Mouse (Mus musculus): ENCODE measurements around the gene Frmd4b. TPM values are rescaled to one million over a fixed set of nuclear protein-coding genes. Genes with fewer than 3 reads are reported as not detected.
A peak's percentile ranks its signal among the peaks of the same experiment; 100 is the strongest.

Gene Frmd4b
- polyA plus RNA-seq, 1 experiment from 2014 or later, result 32.5 TPM

DNA sequence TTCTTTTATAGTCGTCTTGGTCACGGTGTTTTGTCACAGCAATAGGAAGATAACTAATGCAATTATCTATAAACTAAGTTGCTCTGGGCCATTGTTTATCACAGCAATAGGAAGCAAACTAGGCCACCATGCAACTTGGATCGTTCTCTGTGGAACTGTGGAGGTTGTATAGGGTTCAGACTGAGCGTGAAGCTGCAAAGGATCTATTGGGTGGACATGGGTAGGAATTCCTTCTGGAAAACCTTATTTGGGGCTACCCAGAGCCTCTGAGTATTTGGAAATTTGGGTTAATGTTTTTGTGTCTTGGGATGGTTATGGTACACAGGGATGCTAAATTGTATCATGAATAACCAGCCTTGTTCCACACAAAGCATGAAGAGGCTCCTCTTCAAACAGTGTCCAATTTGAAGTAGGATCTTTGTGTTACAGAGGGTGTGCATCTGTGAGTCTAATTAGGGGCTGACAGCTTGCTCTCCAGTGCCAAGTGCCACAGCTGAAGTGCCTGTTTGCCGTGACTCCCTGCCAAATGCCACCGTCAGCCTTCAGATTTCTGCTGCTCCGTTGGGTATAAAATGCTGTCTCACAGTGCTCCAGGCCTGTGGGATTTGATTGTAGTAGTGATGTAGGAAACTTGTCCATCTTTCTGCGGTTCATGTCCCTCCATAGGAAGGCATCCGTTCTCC is 81.4 kb downstream of the Frmd4b start:
- no peak overlapping the region for H3K4me3 ChIP-seq
- no peak for DNase-seq (ENCODE audit: low spot score)
- H3K36me3 ChIP-seq, result no peaks in the 10 kb centered on the region
- 84% methylated on average over 9 of the region's 9 CpGs for whole genome bisulfite sequencing
- peaks cover 6% of the 10 kb centered on the region; the same call in 1 of the 2 replicates for H3K4me1 ChIP-seq
- H3K9me3 ChIP-seq, result no peaks in the 10 kb centered on the region
- no peak overlapping the region for H3K27ac ChIP-seq
- no peaks in the 10 kb centered on the region for H3K27me3 ChIP-seq (ENCODE audit: insufficient read depth, poor library complexity, severe bottlenecking)

DNA sequence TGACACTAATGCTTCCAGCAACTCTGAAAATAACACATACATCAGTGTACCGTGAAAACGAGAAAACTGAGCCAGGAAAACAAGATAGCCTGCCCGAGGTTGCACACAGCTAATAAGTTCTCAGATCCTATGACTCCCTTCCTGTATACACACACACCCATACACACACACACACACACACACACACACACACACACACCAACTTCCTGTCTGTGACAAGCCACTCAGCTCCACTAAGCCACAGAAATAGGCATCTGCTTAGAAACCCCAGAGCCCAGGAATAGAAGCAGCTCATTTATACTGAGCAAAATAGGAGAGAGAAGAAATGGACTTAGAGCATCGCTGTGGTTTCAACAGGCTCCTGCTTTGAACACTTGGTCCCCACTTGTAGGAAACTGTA is 86.3 kb downstream of the Frmd4b start:
- DNase-seq (ENCODE audit: low spot score), result no peak
- H3K4me3 ChIP-seq, result no peak overlapping the region
- no peak overlapping the region for H3K27ac ChIP-seq
- H3K9me3 ChIP-seq, result no peaks in the 10 kb centered on the region
- no peaks in the 10 kb centered on the region for H3K36me3 ChIP-seq
- H3K4me1 ChIP-seq, result peaks cover 7% of the 10 kb centered on the region; the same call in 1 of the 2 replicates
- no peaks in the 10 kb centered on the region; the same call in 1 of the 2 replicates for H3K27me3 ChIP-seq (ENCODE audit: insufficient read depth, poor library complexity, severe bottlenecking)
- WGBS, result 70% methylated on average over 4 of the region's 4 CpGs

DNA sequence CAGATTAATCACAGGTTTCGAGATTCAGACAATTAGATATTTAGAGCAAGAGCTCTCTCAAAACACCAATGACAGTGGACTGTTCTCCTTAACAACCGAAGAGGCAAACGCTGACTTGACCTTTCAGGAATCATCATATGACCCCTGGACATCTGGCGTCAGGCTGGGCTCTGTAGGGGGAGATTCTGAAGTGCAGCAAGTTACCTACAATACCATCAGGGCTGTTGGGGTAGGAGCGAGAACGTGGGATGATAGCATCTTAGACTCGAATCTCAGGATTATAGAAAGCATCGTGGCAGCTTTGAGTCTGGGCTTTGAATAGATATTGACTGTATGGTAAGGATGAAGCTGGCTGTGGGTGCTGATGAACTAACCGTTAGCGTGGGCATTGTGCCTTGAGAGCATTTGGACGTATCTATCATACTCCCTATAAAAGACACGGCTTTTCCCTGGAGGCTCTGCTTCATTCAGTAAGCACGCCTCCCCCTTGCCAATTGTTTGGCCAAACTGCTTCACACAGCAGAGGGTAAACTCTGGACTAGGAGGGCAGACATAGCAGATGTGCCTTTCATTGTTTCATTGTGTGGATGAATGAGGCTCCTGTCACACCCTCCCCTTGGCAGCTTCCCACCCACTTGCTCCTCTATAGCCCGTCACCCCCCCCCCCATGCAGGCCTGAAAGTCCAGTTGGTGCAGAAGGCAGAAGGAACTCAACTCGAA is 88.2 kb downstream of the Frmd4b start:
- Histone ChIP-seq H3K27me3 (ENCODE audit: insufficient read depth, poor library complexity, severe bottlenecking) (no peaks in the 10 kb centered on the region; the same call in 1 of the 2 replicates), H3K27ac (no peak overlapping the region), H3K9me3 (no peaks in the 10 kb centered on the region), H3K36me3 (no peaks in the 10 kb centered on the region), H3K4me3 (no peak overlapping the region), H3K4me1 (peaks cover 7% of the 10 kb centered on the region; the same call in 1 of the 2 replicates)
- 77% methylated on average over 15 of the region's 15 CpGs for WGBS
- DNase-seq (ENCODE audit: low spot score), result no peak

DNA sequence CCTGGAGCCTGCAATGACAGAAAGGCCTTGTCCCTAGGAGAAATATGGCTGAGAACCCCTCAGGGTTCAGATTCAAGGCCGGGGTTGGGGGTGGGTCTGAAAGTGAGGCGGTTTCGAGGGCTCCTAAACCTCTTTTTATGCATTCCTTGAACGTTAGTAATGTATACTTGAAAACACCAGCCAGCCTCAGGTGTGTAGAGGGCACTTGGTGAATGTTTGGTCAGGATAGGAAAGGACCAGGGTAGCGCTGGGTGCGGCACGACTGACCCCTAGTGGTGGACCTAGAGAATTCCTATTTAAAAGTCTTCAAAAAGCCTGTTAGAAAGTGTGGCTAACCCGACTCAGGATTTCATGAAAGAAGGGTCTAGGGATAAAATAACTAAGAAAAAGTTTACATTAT is 91.2 kb downstream of the Frmd4b start:
- H3K36me3 ChIP-seq, result no peaks in the 10 kb centered on the region
- WGBS, result 18% methylated on average over 8 of the region's 8 CpGs
- no peaks in the 10 kb centered on the region for H3K9me3 ChIP-seq
- H3K27me3 ChIP-seq (ENCODE audit: insufficient read depth, poor library complexity, severe bottlenecking), result no peaks in the 10 kb centered on the region; the same call in 1 of the 2 replicates
- H3K4me1 ChIP-seq, result peaks cover 6% of the 10 kb centered on the region; the same call in 1 of the 2 replicates
- no peak overlapping the region for H3K4me3 ChIP-seq
- no peak overlapping the region for H3K27ac ChIP-seq
- DNase-seq (ENCODE audit: low spot score), result no peak

DNA sequence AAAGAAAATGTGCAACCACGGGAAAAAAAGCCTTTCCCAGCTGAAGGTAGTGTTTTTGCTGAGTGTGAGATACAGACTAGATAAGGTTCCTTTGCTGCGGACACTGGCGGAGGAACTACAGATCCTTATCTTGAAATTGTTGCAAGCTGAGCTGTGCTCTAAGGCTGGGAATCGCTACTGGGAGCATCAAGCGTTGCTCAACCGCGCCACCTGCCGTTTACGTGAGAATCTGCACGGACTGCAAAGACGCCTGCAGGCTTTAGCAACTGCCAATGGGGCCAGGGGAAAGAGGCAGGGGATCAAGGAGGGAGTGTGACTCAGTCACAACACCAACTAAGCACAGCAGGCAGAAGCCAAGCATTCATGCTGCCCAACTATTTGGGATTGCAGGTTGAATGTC is 94.2 kb downstream of the Frmd4b start:
- Histone ChIP-seq H3K4me1 (peaks cover 9% of the 10 kb centered on the region), H3K4me3 (peak overlapping the region; percentile 32; the same call in 1 of the 2 replicates), H3K9me3 (no peaks in the 10 kb centered on the region), H3K27ac (no peak overlapping the region), H3K27me3 (ENCODE audit: insufficient read depth, poor library complexity, severe bottlenecking) (no peaks in the 10 kb centered on the region), H3K36me3 (no peaks in the 10 kb centered on the region)
- WGBS, result under 1% methylated on average over 11 of the region's 11 CpGs
- peak; percentile 88 for DNase-seq (ENCODE audit: low spot score)

DNA sequence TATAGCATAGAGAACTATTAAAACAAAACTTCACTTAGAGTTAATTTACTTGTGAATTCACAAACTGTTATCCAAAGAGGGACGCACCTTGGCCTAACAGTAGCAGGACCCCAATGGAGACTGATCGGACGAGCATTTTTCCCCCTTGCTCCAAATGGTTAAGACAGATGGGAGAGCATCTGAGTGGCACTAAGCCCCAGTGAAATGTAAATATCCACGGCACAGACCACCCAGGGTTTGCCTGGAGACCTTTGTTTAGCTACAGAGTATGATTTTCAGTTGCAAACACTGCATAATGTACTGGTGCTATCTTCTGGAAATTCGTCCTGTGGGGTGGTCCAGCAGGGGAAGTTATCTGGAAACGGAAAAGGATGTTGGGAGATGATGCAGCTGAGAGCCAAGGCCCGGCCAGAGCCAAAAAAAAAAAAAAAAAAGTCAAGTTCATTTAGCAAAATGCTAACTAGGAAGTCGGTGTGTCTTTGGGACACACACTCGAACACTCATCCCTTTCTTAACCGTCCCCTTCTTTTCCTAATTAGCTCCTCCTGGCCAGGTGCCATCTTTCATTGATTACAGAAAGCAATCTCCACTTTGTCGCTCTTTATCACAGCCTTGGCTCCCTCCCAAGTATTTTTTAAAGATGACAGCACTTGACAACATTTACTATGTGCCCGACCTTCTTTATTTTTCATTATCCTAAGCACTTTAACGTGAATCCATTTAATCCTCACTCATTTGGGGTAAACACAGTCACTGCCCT is 95.9 kb downstream of the Frmd4b start:
- H3K27me3 ChIP-seq (ENCODE audit: insufficient read depth, poor library complexity, severe bottlenecking), result no peaks in the 10 kb centered on the region
- H3K4me3 ChIP-seq, result no peak overlapping the region
- DNase-seq (ENCODE audit: low spot score), result no peak
- 59% methylated on average over 13 of the region's 13 CpGs for WGBS
- H3K36me3 ChIP-seq, result no peaks in the 10 kb centered on the region
- H3K4me1 ChIP-seq, result peaks cover 24% of the 10 kb centered on the region
- no peak overlapping the region for H3K27ac ChIP-seq
- H3K9me3 ChIP-seq, result no peaks in the 10 kb centered on the region

DNA sequence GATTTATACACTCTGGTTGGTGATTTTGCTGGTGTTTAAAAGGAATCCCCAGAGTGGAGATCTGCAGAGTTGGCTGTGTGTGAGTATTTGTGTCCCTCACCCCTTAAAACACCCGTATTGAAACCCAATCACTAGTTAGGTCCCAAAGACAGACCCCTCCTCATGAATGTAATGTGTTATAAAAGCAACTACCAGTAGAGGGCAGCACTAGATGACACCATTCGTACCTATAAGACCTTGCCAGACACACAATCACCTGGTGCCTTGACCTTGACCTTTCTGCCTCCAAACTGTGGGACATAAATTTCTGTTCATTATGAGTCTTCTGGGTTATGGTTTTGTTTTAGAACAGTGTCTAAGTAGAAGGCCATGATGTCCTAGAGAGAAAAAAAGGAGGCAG is 96.8 kb downstream of the Frmd4b start:
- no peak for DNase-seq (ENCODE audit: low spot score)
- no peaks in the 10 kb centered on the region for H3K36me3 ChIP-seq
- H3K27me3 ChIP-seq (ENCODE audit: insufficient read depth, poor library complexity, severe bottlenecking), result no peaks in the 10 kb centered on the region
- no peaks in the 10 kb centered on the region for H3K9me3 ChIP-seq
- WGBS, result 23% methylated on average over 2 of the region's 2 CpGs
- no peak overlapping the region; the same call in 1 of the 2 replicates for H3K27ac ChIP-seq
- H3K4me3 ChIP-seq, result no peak overlapping the region
- H3K4me1 ChIP-seq, result peaks cover 32% of the 10 kb centered on the region

DNA sequence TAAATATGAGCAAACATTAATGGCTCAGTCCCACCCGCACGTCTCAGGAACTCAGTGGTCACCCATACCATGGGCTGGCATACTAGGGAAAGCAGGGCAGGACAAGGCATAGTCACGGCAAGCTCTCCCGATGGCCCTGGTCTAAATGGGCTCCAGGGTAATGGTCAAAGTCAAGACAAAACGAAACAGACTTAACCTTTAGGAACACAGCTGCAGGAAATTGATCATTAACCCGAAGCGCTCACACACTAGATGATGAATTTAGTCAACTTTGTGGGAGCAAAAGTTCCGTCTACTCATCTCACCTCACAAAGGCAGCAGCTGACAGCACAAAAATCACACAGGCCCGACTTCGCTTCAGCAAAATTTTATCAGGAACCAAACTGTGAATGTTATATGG is 97.8 kb downstream of the Frmd4b start:
- no peak overlapping the region for H3K27ac ChIP-seq
- H3K9me3 ChIP-seq, result no peaks in the 10 kb centered on the region
- WGBS, result 85% methylated on average over 10 of the region's 10 CpGs
- no peak overlapping the region for H3K4me3 ChIP-seq
- H3K27me3 ChIP-seq (ENCODE audit: insufficient read depth, poor library complexity, severe bottlenecking), result no peaks in the 10 kb centered on the region
- H3K36me3 ChIP-seq, result no peaks in the 10 kb centered on the region
- peaks cover 33% of the 10 kb centered on the region for H3K4me1 ChIP-seq
- DNase-seq (ENCODE audit: low spot score), result no peak

DNA sequence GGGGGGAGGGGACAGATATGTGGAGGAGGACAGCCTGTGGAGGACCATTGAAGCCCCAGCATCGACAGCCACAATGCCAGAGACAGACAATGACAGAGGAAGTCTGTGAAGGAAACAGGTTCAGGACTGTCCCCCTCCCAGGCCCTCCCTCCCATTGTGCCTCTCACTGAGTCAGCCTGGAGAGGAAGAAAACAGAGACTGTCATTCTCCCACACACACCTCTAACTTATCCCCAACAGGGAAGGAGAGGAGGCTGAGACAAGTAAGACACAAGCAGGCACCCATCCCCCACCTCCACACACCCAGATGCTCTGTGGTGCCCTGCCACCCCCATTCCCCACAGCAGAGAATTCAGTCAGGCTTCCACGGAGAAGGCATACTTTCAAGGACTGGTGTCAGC is 98.9 kb downstream of the Frmd4b start:
- no peaks in the 10 kb centered on the region for H3K9me3 ChIP-seq
- no peaks in the 10 kb centered on the region for H3K27me3 ChIP-seq (ENCODE audit: insufficient read depth, poor library complexity, severe bottlenecking)
- 8% methylated on average over 2 of the region's 2 CpGs for WGBS
- H3K4me3 ChIP-seq, result no peak overlapping the region
- peak overlapping the region; percentile 18; the same call in 1 of the 2 replicates for H3K27ac ChIP-seq
- H3K36me3 ChIP-seq, result no peaks in the 10 kb centered on the region
- no peak for DNase-seq (ENCODE audit: low spot score)
- peaks cover 33% of the 10 kb centered on the region for H3K4me1 ChIP-seq

DNA sequence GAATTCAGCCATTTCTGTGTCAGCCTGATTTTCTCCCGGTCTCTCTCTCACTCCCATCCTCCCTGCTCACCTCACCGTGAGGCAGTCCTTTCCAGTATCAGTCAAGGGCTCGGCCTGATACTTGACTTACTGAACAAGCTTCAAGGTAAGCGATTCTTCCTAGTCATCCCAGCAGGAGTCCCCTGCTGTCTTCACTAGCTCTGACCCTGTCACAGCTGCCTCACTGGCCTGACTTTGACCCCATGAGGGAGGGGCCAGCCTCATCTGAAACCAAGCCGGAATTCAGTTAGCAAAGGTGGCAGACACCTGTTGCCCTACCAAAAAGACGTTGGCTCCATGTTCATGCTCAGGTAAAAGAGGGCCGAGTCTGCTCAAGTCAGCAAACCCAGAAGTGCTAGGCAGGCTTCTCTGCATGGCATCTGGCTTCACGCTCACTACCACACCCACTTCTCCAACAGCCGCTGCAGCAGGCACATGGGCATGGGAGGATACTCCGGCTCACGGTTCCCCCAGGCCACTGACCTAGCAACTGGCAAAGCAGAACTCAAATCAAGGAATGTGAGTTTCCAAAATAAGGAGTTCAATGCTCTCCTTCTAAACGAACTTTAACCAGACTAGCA is 99.6 kb downstream of the Frmd4b start:
- H3K36me3 ChIP-seq, result no peaks in the 10 kb centered on the region
- peak overlapping the region; percentile 25; the same call in 1 of the 2 replicates for H3K27ac ChIP-seq
- H3K4me1 ChIP-seq, result peaks cover 34% of the 10 kb centered on the region
- no peak for DNase-seq (ENCODE audit: low spot score)
- 31% methylated on average over 12 of the region's 12 CpGs for WGBS
- H3K27me3 ChIP-seq (ENCODE audit: insufficient read depth, poor library complexity, severe bottlenecking), result no peaks in the 10 kb centered on the region
- no peaks in the 10 kb centered on the region for H3K9me3 ChIP-seq
- no peak overlapping the region for H3K4me3 ChIP-seq

DNA sequence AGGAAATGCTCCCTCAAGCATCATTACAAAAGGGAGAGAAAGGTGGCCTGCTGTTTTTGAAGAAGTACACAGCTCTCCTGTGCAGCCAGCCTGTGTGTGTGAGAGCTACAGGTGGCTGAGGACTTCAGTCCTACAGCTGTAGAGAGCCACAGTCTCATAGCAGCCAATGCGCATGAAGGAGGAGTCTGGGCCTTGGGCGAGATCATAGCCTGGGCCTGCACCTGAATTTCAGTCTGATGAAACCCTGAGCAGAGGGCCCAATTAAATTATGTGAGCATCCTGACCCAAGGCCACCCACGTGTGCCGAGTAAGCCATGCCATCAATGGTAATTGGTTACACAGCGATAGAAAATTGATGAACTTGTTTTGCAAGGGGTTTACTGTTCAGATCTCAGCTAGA is 100.4 kb downstream of the Frmd4b start:
- no peak for DNase-seq (ENCODE audit: low spot score)
- no peak overlapping the region for H3K4me3 ChIP-seq
- H3K36me3 ChIP-seq, result no peaks in the 10 kb centered on the region
- no peaks in the 10 kb centered on the region for H3K9me3 ChIP-seq
- H3K27ac ChIP-seq, result no peak overlapping the region
- WGBS, result 86% methylated on average over 5 of the region's 5 CpGs
- no peaks in the 10 kb centered on the region for H3K27me3 ChIP-seq (ENCODE audit: insufficient read depth, poor library complexity, severe bottlenecking)
- peaks cover 41% of the 10 kb centered on the region for H3K4me1 ChIP-seq

DNA sequence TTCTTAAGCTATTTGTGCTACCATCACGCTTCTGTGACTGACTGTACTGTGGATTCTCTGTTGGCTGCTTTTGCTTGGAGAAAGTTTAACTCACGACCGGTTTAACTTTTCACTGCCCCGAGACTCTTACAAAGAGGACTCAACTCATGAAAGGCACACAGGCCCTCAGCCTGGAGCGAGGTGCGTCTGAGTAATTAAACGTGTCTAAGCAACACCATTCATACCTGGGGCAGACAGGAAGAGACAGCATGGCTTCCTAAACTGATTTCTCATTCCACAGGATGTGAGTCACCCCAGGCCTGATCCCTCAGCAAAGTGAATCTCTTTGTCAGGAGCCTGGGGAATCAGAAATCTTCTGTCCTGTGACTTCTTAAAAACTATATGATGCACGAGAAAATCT is 106.6 kb downstream of the Frmd4b start:
- Histone ChIP-seq H3K4me3 (no peak overlapping the region), H3K27me3 (ENCODE audit: insufficient read depth, poor library complexity, severe bottlenecking) (no peaks in the 10 kb centered on the region), H3K4me1 (peaks cover 56% of the 10 kb centered on the region), H3K36me3 (no peaks in the 10 kb centered on the region), H3K9me3 (no peaks in the 10 kb centered on the region), H3K27ac (peak overlapping the region; percentile 72; the same call in 1 of the 2 replicates)
- no peak for DNase-seq (ENCODE audit: low spot score)
- WGBS, result 26% methylated on average over 8 of the region's 8 CpGs

All from heart, embryonic 10.5 days (tissue).